Mouse (Mus musculus) adrenal gland, adult 18-20 months (tissue): ENCODE results near the gene Bcl2l11. TPM values are rescaled to one million over a fixed set of nuclear protein-coding genes. Genes with fewer than 3 reads are reported as not detected.
"Not testable (repeated sequence)": the region's sequence is repeated elsewhere in the genome, so short reads cannot be mapped to it uniquely, and the experiment has no call there.

ENCODE experiments used
- DNase-seq, 2 experiments: peaks; one replicate each; pipeline ENCODE4 v3.0.0; 2021 to 2022; ENCODE audit warnings: low spot score in 2 of 2
- long read RNA-seq, 2 experiments: library from polyadenylated mRNA; stranded (forward); transcript quantifications; one replicate each; pipeline ENCODE4 v2.0.0; 2021
- total RNA-seq, 2 experiments: library from RNA; stranded (reverse); gene quantifications; 1 replicate in 1 of 2; 2 replicates in 1 of 2; pipeline ENCODE4 v1.2.3; 2021

Gene Bcl2l11
- 10 to 100 TPM; 10.7 to 23.0 TPM for total RNA-seq
- long read RNA-seq, experiment 1, partial matches to known transcripts, result 1 of 2 reads
- long read RNA-seq, experiment 1, other reads (novel, unspliced or antisense), result 1 of 2 reads
- long read RNA-seq, experiment 2, partial matches to known transcripts, result 0 of 13 reads
- long read RNA-seq, experiment 2, other reads (novel, unspliced or antisense), result 10 of 13 reads

DNA sequence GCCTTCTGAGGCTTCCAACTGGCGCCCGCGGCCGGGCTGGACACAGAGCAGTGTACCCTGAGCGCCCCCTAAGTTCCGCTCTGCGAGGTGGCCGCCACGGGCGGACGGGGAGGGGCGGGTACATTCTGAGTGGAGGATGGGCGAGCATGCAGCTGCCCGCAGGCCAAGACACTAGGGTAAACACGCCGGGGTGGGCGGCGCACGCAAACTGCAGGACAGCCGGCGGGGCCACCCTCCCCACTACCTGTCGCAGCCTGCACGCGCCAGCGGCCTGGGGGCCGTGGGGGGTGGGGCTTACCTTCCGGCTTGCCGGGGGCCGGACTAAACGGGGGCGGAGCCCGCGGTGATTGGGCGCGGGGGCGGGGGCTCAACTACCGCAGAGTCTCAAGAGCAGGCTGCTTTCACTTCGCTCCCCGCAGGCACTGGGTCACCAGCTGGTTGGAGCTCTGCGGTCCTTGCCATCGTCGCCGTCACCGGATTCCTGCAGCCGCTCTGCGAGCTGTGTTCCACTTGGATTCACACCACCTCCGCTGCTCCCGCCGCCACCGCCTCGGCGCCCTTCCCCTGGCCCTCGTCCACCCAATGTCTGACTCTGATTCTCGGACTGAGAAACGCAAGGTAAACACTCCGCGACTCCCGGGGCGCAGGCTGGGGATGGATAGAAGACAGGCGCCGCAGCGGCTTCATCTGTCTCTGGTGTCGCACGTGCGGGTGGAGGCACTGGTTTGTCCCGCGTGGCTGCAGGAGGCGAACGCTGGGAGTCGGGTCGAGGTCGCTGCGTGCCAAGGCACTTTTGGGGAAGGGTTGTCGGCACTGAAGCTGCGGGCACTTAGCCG lies at the start of gene Bcl2l11:
Gene Bcl2l11 (plus strand): TSS at position 404 of the 836 bp plus-strand sequence.
- DNase-seq, result peak; percentile 98 to 99

- DNase-seq, result no peak
Measured at GRCm38 (mm10) chr2:128076936-128077335, 48.9 kb upstream of the Bcl2l11 start.

GRCm38 (mm10) chr2:128078859-128079258 lies 47.0 kb upstream of the Bcl2l11 start:
- DNase-seq, result no peak

- DNase-seq, result no peak
Measured at GRCm38 (mm10) chr2:128079316-128079715, 46.5 kb upstream of the Bcl2l11 start.

GRCm38 (mm10) chr2:128083844-128084243 lies 42.0 kb upstream of the Bcl2l11 start:
- DNase-seq, result no peak

DNA sequence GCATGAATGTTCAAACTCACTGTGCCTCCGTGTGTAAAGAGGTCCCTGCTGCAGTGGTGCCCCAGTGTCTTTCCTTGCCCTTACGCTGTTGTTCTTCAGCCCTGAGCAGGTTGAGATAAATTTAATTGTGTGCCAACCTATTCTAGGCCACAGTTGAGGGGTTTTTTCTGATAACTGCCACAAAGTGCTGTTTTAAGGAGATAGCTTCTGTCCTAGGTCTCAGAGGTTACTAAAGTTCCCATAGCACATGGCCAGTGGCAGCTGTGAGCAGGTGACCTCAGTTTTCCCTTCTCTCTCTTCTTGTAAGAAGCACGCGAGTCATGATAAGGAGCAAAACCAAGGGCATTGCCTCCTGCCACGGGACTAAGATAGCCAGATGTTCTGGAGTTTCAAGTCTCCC lies 41.2 kb upstream of the Bcl2l11 start:
- no peak for DNase-seq

DNA sequence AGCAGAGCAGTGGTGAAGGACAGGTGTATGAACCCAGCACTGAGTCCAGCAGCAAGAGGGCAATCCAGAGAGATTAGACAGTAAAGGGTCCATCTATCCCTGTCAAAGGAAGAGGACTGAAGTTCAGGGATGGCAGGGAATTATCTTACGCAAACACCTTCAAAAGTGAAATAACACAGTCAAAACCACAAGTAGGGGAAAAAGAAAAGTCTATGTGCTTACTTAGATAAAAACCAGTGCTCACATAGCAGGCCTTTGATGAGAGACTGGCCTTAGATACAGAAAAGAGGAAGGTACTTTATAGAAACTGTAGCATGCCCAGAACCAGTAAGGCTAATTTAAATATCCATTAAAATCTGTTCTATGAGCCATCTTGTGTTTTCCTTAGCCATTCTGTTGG lies 40.4 kb upstream of the Bcl2l11 start:
- no peak for DNase-seq

DNA sequence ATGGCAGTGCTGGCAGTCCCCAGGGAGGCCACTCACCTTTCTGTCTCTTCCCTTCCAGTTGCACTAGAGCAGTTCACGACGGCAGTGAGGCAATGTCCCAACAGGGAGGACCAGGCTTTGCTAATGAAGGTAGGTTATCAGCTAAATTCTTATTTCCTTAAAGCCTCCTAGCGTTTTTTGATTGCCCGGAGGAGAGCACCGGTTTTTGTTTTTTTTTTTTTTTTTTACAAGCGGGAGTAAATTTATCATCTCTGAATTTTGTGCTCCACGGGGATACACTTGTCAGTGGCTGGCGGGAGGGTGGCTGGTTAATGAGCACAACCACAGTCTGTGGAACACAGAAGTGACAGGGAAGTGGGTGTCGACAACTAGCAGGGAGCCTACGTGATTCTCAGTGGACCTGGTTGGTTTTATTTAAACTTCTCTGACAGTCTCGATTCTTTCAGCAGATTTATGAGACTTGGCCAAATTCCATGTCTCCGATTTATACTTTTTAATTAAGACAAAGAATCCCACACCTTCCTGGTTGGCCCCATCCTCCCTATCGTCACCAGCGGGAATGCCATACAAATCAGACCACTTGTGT lies 39.4 kb upstream of the Bcl2l11 start:
- DNase-seq, result no peak

DNA sequence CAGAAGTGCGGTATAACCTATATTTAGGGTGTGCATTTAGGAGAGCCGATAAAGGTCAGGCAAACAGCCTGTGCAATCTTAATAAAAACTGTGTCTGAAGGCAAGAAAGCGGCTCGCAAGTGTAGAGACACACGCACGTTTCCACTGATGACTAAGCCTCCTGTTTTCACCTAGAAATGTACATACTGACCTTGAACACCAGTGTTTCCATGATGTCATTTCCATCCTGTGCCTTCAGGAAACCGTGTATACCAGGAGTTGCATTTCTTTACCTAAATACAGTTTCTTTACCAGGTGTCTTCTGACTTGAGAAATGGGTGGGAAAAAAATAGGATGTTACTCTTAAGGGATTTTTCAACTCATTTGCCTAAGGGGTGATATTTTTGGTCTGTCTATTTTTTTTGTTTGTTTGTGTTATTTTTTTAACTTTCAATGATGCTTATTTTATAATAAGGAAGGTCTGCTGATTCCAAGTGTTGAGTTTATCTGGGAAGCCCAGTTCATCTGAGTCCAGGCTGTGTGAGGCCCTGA lies 38.8 kb upstream of the Bcl2l11 start:
- no peak for DNase-seq

- no peak for DNase-seq
Measured at GRCm38 (mm10) chr2:128087798-128088545, 37.9 kb upstream of the Bcl2l11 start.

- DNase-seq, result no peak
Measured at GRCm38 (mm10) chr2:128090283-128090885, 35.5 kb upstream of the Bcl2l11 start.

DNA sequence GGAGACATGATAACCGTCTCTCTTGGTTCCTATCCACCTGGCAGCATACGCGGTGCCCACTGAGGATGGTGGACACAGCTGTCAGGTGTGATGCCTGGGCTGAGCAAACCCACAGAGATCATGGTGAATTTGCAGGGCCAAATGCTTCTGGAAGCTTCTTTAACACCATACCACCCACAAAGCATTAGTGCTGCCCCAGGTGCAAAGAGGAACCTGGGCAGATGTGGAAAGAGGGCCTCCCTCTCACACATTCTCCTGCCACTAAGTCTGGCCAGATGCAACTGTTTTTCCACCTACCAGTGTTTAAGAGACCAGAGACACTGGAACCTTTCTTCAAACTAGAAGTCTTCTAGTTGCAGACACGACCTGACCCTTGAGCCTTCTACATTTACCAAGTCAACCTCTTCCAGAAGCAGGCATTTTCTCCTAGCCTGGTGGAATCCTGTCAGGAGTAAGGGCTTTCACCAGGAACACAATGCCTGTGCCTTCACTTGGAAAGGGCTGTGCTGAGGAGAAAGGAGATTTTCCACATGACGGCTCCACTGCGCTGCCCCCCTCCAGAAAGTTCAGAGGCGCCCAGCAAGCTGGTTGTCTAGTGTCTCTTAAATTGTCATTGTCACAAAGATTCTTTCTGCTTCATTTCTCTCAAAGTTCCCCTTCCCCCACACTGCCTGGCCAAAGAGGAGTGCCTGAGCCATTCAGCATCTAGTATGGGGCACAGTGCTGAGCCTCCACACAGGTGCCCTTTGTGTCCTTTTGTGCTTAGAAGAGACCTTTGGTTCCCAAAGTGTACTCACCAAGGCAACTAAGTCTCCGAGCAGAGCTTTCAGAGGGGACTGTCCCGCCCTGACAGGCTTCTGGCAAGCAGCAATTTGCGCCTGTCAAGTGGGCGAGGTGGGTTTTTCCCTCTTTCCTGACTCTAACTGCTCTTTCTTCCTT lies 34.1 kb upstream of the Bcl2l11 start:
- DNase-seq, result no peak

DNA sequence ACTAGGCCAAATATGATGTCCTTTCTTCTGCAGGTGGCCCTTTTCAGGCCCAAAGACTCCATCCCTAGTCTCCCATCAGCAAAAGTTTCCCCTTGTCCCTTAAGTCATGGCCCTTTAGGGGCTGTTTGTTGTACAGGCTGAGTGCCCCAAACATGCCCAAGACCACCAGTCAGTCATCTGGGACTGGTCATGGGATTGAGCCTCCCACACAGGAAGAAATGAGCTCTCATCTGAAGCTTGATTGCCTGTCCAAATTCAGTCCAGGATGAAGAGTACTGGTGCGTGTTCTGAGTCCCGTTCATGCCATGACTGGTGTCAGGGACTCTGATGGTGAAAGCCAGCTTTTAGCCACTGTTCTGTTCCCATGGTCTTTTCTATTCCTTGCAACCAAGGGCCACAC lies 33.4 kb upstream of the Bcl2l11 start:
- DNase-seq, result no peak

- no peak for DNase-seq
Measured at GRCm38 (mm10) chr2:128094196-128094595, 31.6 kb upstream of the Bcl2l11 start.

- no peak for DNase-seq
Measured at GRCm38 (mm10) chr2:128094602-128095001, 31.2 kb upstream of the Bcl2l11 start.

GRCm38 (mm10) chr2:128095270-128095669 lies 30.6 kb upstream of the Bcl2l11 start:
- no peak for DNase-seq

DNA sequence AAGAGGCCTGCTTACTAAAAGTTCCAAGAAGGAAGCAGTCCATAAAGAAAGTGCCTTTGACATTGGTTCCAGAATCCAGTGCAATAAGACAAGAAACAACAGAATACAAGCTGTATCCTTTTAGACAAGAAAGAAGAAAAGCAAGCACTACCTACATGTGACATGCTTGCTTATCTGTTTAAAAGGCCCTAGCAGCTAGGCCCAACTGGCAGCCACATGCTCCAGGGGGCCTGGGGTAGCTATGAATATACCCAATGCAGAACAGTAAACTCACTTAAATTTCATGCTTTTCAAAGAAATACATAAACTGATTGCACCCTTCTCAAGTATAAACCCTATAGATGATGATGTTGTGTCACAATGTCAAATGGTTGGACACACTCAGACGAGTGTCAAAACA lies 29.8 kb upstream of the Bcl2l11 start:
- no peak for DNase-seq

DNA sequence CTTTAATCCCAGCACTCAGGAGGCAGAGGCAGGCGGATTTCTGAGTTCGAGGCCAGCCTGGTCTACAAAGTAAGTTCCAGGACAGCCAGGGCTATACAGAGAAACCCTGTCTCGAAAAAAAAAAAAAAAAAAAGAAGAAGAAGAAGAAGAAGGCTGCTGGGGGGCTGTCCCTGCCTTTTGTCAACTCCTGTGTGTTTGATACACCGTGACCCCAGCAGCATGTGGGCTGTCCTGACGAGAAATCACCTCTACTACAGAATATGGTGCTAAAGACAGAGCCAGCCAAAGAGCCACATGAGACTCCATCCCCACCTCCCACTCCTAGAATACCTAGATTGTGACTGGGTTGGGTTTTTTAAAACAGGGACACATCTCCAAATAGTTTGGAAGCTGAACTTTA lies 27.7 kb upstream of the Bcl2l11 start:
- not testable (repeated sequence) for DNase-seq

- DNase-seq, result no peak
Measured at GRCm38 (mm10) chr2:128102086-128102485, 23.8 kb upstream of the Bcl2l11 start.

DNA sequence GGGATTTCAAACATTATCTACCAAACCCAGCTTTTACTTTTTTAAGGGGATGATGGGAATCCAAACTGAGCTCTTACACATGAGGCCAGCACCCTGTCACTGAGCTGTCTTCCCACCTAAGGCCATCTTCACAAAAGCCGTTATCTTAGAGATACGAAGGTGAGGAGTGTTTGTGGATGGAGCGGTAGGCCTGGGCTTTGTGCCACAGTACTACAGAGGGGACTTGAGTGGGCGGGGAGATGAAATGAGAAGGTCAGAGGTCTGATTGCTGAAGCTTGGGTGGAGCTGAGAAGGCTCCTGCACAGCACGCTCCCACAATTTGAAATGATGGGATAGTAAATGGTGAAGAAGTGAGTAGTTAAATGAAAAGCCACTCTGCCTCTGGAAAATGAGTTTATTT lies 21.0 kb upstream of the Bcl2l11 start:
- no peak for DNase-seq
